In genomic region chr13:57577541-57578244, GRCm38 (mm10) we compare ENCODE assay signal across 24 mouse cellular contexts.
DNase-seq lines count a peak whose midpoint lies in the region; ATAC-seq lines count a peak whose summit lies in the region.
"Had no signal": no experiment of that assay in that cellular context is flagged by ENCODE, and none has a peak within 500 bp of the region (broad histone marks: within the 10 kb centered on the region; RNA-seq: fewer than 3 reads in every experiment).

No protein-coding gene starts in this region.

- ATAC-seq in heart, embryonic 11.5 days (replicated peaks; ENCODE audit: insufficient number of reproducible peaks, low FRiP score, low TSS enrichment) = peak; percentile 84
- ATAC-seq in liver, embryonic 15.5 days (ENCODE audit: insufficient read depth) = peak; percentile 96
- no peak for ATAC-seq in intestine, embryonic 15.5 days
- ATAC-seq: forebrain, embryonic 14.5 days; midbrain, embryonic 15.5 days had no signal

- peak overlapping the region; percentile 81 for H3K27ac ChIP-seq in heart, embryonic 11.5 days (ENCODE audit: low read depth, low read length)
- H3K27ac ChIP-seq in liver, embryonic 15.5 days (replicated peaks) = peak overlapping the region; percentile 86
- no peak overlapping the region for H3K27ac ChIP-seq in intestine, embryonic 15.5 days
- H3K27ac ChIP-seq: hindbrain, embryonic 14.5 days; layer of hippocampus, adult 2 months; left cerebral cortex, adult 2 months; midbrain, embryonic 15.5 days had no signal

- H3K4me3 ChIP-seq in heart, embryonic 11.5 days (ENCODE audit: low read depth, low read length) = no peak overlapping the region
- H3K4me3 ChIP-seq in liver, embryonic 15.5 days (replicated peaks) = no peak overlapping the region
- no peak overlapping the region for H3K4me3 ChIP-seq in intestine, embryonic 15.5 days (replicated peaks)
- H3K4me3 ChIP-seq: layer of hippocampus, adult 2 months; left cerebral cortex, adult 2 months; midbrain, embryonic 15.5 days had no signal

- DNase-seq in heart, adult 9 months (ENCODE audit: low spot score in 2 of 2) = no peak
- peak; percentile 48 for DNase-seq in c-Kit-positive CD71-positive TER-119-negative erythroid progenitor cells, embryonic 14.5 days (ENCODE audit: low read depth)
- DNase-seq in liver = peak; percentile 70
- no peak for DNase-seq in urinary bladder, adult 18-20 months (ENCODE audit: low spot score in 2 of 2)
- no peak for DNase-seq in left cerebral cortex, adult 9 months (ENCODE audit: low spot score in 2 of 2)
- DNase-seq: adrenal gland, adult 2 months; B cell, adult 2 months; cerebellum, adult 11-12 months; cerebellum, adult 9-11 months; kidney, adult 11 months; kidney, postnatal 36 days; left cerebral cortex, postnatal 4 days; lung, embryonic 14.5 days; lung, postnatal 14 days; right cerebral cortex, postnatal 4 days; thymus, postnatal 4 days had no signal

- WGBS in heart, embryonic 11.5 days (ENCODE audit: insufficient replicate concordance) = 71% methylated on average over 5 of the region's 5 CpGs
- WGBS in liver, embryonic 15.5 days (ENCODE audit: insufficient replicate concordance) = 62% methylated on average over 5 of the region's 5 CpGs
- 87% methylated on average over 5 of the region's 5 CpGs for WGBS in intestine, embryonic 15.5 days

- no peaks in the 10 kb centered on the region for H3K36me3 ChIP-seq in heart, embryonic 11.5 days (ENCODE audit: control insufficient read depth, insufficient read depth, low read length)
- no peaks in the 10 kb centered on the region for H3K36me3 ChIP-seq in liver, embryonic 15.5 days (replicated peaks)
- H3K36me3 ChIP-seq in intestine, embryonic 15.5 days = no peaks in the 10 kb centered on the region
- H3K36me3 ChIP-seq: midbrain, embryonic 15.5 days had no signal

- no peak overlapping the region for H3K9ac ChIP-seq in heart, embryonic 11.5 days (ENCODE audit: low read depth, low read length)
- H3K9ac ChIP-seq in liver, embryonic 15.5 days = peak overlapping the region; percentile 3; the same call in 1 of the 2 replicates
- no peak overlapping the region for H3K9ac ChIP-seq in intestine, embryonic 15.5 days
- H3K9ac ChIP-seq: hindbrain, embryonic 14.5 days; lung, embryonic 14.5 days; midbrain, embryonic 15.5 days had no signal

- H3K4me1 ChIP-seq in heart, embryonic 11.5 days (ENCODE audit: control insufficient read depth, insufficient read depth, low read length) = no peaks in the 10 kb centered on the region
- H3K4me1 ChIP-seq in liver, embryonic 15.5 days (replicated peaks) = peaks cover 41% of the 10 kb centered on the region
- H3K4me1 ChIP-seq in intestine, embryonic 15.5 days (replicated peaks) = no peaks in the 10 kb centered on the region

- no peaks in the 10 kb centered on the region for H3K27me3 ChIP-seq in heart, embryonic 11.5 days (ENCODE audit: control insufficient read depth, insufficient read depth, low read length)
- no peaks in the 10 kb centered on the region for H3K27me3 ChIP-seq in liver, embryonic 15.5 days
- H3K27me3 ChIP-seq in intestine, embryonic 15.5 days (replicated peaks) = no peaks in the 10 kb centered on the region
- H3K27me3 ChIP-seq: midbrain, embryonic 15.5 days had no signal

- no peak overlapping the region for H3K4me2 ChIP-seq in heart, embryonic 11.5 days
- peak overlapping the region; percentile 42 for H3K4me2 ChIP-seq in liver, embryonic 15.5 days
- H3K4me2 ChIP-seq in intestine, embryonic 15.5 days (replicated peaks) = no peak overlapping the region
- H3K4me2 ChIP-seq: hindbrain, embryonic 14.5 days; lung, embryonic 14.5 days; midbrain, embryonic 15.5 days had no signal

- no peaks in the 10 kb centered on the region for H3K9me3 ChIP-seq in heart, embryonic 11.5 days (replicated peaks; ENCODE audit: control insufficient read depth, low read length)
- no peaks in the 10 kb centered on the region for H3K9me3 ChIP-seq in liver, embryonic 15.5 days (replicated peaks)
- H3K9me3 ChIP-seq in intestine, embryonic 15.5 days = no peaks in the 10 kb centered on the region
- H3K9me3 ChIP-seq: midbrain, embryonic 15.5 days had no signal

Comparison
In these comparisons a context has a peak if more than half of its experiments do, and no peak if none do; other contexts are left out.
1. DNase-seq: peak in c-Kit-positive CD71-positive TER-119-negative erythroid progenitor cells, embryonic 14.5 days (single experiment) and liver (single experiment); none in heart, adult 9 months (0 of 2), urinary bladder, adult 18-20 months (0 of 2) and left cerebral cortex, adult 9 months (0 of 2).